Mouse (Mus musculus): ENCODE results near the gene Vsx2. TPM values are rescaled to one million over a fixed set of nuclear protein-coding genes. Genes with fewer than 3 reads are reported as not detected.
"Not testable (repeated sequence)": the region's sequence is repeated elsewhere in the genome, so short reads cannot be mapped to it uniquely, and the experiment has no call there.

Vsx2 gene
- not detected for total RNA-seq (2021)

DNA sequence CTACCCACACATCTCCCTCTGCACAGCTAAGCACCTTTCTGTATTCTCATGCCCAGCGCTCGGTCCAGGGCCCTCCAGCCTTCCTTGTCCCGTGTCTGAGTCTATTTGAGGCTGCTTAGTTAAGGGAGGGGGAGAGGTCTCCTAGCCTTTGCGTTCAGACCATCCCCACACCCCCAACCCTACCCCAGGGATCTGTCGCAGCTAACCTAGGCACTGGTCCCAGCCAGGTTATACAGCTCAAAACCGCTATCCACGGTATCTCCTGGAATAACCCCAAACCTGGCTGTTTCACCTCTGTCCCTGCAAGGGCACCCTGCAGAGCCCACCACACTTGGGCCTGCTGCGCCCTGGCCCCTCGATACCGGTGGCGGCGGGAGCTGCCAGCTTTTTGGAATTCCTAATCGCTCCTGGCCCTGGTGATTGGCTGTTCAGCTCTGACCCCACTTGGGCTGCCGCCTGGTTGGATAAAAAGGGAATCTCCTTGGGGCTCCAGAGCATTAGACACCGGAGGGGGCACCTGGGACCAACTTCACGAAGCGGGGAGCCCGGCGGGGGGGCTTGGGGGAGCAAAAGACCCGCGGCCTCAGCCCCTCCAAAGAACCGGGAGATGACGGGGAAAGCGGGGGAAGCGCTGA is at the start of gene Vsx2:
Vsx2 (plus strand) TSS at position 427 of the 635 bp plus-strand sequence.
- intact Hi-C loops (cut with DNase I), result no loop called here
- DNase-seq, result peak in 1 of 2 experiments; percentile 21

GRCm38 (mm10) chr12:84523728-84524127 is 45.8 kb upstream of the Vsx2 start:
- no peak for DNase-seq
- intact Hi-C loops (cut with DNase I), result no loop called here

DNA sequence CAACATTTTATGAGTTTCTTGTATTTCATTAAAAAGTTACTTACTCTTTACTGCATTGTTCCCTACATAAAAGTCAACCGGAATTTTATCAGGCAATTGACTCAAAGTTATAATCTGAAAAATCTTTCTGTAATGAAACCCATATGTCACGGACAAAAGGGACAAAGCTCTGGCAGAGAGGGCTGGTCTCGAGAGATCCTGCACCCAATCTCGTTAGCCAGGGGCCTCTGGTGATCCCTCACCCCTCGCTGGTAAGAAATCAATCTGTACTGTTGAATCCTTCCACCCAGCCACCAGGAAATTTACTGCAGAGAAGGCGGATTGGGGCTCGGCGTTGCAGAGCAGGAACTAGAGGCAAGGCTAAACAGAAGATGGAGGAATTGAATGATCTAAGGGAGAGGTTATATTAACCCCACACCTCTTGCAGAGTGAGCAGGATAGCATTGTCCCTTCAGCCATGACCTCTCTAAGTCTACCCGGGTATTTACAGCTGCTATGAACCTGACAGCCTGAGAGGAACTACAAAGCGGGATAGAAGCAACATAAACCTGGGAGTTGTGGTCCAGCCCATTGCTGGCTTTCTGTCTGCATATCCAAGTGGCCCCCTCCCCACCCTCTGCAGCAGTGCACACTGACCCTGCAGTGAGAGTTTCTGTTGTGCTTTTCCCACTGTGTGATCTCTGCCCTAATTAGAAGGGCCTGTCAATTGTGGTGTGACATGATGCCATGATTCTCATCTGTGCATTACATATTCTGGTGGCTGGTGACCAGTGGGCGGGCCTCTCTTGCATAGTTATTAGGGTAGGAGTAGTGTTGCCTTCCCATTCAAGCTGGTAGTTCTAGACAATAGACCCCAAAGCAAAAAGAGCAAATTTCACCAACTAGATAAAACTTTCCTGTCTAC is 45.2 kb upstream of the Vsx2 start:
- DNase-seq, result no peak
- intact Hi-C loops (cut with DNase I), result no loop called here

GRCm38 (mm10) chr12:84525422-84525821 is 44.1 kb upstream of the Vsx2 start:
- intact Hi-C loops (cut with DNase I), result no loop called here
- no peak for DNase-seq

- no peak for DNase-seq
- intact Hi-C loops (cut with DNase I), result no loop called here
Measured at GRCm38 (mm10) chr12:84530426-84530825, 39.1 kb upstream of the Vsx2 start.

GRCm38 (mm10) chr12:84531906-84532829 is 37.4 kb upstream of the Vsx2 start:
- DNase-seq, result no peak
- intact Hi-C loops (cut with DNase I), result no loop called here

DNA sequence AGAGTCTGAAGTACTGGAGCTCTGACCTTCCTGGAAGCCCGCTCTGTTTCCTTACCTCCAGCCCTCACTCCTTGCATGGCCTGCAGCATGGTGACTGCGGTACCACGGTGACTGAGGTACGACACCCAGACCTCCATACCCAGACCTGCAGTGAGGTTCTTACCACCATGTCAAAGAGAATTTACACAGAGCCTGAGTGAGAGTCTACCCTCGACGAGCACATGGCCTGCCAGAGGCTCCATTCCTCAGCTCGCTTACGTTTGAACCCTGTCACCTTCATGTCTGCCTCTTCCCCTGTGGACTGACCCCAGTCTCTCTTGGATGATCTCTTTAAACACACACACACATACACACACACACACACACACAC is 36.7 kb upstream of the Vsx2 start:
- DNase-seq, result no peak
- intact Hi-C loops (cut with DNase I), result no loop called here

- no peak for DNase-seq
- intact Hi-C loops (cut with DNase I), result no loop called here
Measured at GRCm38 (mm10) chr12:84533706-84534486, 35.7 kb upstream of the Vsx2 start.

DNA sequence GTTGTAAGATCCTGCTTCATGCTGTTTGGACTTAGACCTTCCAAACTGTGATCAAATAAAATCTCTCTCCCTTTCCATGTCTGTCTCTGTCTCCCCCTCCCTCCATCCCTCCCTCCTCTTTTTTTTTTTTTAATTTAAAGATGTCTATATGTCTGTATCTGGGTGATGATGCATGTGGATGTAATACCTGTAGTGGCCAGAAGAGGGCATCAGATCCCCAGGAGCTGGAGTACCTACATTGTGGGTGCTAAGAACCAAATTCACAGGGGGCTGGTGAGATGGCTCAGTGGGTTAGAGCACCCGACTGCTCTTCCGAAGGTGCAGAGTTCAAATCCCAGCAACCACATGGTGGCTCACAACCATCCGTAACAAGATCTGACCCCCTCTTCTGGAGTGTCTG is 30.0 kb upstream of the Vsx2 start:
- DNase-seq, result peak in 1 of 2 experiments; percentile 7
- intact Hi-C loops (cut with DNase I), result not testable (repeated sequence)

DNA sequence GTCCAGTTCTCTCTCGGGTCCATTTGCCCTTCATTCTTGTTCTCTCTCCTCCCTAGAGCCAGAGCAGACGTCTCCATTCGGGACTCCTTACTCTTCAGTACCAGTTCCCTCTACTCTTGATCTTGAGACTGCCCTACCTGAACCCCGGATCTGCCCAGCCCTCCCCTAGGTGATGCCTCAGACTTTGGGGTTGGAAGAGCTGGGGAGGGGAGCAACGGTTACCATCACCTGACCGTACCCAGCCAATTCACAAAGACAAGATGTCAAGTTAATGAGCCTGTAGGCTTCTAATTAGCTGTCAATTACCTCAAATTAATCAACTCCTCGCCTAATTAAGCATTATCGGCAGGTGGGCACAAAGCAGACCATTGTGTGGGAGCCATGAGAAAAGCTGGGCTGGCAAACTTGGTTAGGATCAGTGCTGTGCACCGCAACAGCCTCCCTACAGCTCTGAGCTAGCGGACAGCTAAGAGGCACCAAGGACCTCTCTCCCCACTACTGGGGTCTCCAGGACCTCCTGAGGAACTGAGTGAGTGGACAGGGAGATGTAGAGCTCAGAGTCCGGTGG is 28.1 kb upstream of the Vsx2 start:
- DNase-seq, result no peak
- intact Hi-C loops (cut with DNase I), result no loop called here

DNA sequence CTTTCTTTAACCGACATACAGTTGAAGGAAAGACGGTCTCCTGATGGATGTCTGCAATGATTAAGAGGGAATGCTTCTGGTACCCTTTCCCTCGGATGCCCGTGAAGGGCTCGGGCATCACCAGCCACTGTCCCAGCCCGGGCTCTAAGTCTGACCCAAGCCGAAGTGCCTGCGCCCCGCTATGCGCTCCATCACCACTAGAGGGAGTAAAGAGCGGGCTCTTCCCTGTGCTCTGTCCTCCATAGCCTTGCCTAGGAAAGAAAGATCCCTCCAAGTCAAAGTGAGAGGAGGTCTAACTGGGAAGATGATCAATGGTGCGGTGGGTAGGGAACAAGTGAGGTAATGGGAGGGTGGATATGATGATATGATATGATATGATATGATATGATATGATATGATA is 23.5 kb upstream of the Vsx2 start:
- intact Hi-C loops (cut with DNase I), result loop anchor here (2.0 kb wide), 1 partner anchor 43 kb away; no protein-coding TSS in a partner anchor
- DNase-seq, result peak; percentile 52 to 74

DNA sequence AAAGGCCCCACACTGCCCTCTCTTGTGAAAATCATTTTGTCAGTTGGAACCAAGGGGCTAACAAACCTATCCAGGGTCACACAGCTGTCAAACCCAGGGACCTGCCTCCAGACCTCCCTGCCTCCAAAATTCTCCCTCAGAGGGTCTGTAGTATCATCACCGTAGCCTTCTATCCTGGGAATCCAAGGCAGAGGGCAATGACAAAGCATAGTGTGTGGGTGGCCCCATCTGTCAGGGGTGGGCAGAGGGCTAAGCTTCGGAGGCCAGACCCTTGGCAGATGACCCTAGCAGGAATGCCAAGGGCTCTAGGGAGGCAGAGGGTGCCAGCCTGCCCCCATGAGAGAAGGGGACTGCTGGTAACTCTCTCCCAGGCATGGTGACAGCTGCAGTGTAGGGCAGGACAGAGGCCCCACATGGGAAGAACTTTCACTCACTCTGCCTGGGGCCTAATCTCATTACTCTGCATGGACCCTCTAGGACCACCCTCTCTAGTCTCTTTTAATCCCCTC is 22.9 kb upstream of the Vsx2 start:
- DNase-seq, result no peak
- intact Hi-C loops (cut with DNase I), result loop anchor here (2.0 kb wide), 1 partner anchor 42 kb away; no protein-coding TSS in a partner anchor

DNA sequence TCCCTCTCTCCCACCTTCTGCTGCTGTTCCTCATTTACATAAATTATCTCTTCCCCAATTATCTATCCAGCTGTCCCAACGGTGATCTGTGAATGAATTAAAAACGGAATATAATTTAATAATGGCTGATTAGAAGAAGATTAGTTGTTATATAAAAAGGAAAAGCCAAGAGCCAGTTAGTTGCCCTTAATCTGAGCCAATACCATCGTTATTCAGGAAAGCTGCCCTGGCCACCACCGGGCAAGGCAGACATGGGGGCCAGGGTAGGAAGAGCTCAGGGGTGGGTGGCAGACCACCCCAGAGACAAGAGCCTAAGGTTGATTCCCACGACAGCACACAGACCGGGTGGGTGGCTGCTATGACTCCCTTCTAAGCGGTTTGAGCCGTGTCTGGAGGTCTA is 21.3 kb upstream of the Vsx2 start:
- intact Hi-C loops (cut with DNase I), result no loop called here
- DNase-seq, result no peak

DNA sequence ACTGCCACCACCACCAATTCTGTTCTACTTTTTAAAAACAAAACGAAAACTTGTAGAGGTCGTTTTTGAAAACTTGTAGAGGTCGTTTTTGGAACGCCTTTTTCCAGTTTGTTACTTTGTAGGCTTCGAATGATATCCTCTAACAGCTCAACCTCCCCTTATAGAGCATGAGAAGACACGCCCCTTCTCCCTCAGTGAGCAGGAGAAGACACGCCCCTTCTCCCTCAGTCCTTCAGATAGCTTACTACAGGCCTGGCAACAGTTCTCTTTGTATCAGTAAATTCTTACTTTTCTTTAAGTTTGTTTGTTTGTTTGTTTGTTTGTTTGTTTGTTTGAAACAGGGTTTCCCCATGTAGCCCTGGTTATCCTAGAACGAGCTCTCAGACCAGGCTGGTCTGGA is 14.3 kb upstream of the Vsx2 start:
- DNase-seq, result no peak
- intact Hi-C loops (cut with DNase I), result no loop called here

GRCm38 (mm10) chr12:84562558-84562957 is 7.0 kb upstream of the Vsx2 start:
- DNase-seq, result no peak
- intact Hi-C loops (cut with DNase I), result no loop called here

DNA sequence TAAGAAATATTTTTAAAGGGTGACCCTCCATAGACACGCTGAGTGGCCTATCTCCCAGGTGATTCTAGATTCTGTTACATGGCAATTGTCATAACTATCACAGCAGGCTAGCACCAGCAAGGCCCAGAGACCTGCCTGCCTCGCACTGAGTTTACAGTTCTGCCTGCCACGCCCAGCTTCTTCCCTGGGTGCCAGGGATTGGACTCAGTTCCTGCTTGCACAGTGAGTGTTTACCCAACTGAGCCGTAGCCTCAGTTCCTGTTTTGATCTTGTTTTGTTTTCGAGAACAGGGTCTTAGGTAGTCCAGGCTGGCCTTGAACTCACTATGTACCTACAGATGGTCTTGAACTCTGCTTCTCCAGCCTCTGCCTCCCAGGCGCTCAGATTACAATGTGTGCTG is 2.0 kb upstream of the Vsx2 start:
- DNase-seq, result no peak
- intact Hi-C loops (cut with DNase I), result no loop called here

DNA sequence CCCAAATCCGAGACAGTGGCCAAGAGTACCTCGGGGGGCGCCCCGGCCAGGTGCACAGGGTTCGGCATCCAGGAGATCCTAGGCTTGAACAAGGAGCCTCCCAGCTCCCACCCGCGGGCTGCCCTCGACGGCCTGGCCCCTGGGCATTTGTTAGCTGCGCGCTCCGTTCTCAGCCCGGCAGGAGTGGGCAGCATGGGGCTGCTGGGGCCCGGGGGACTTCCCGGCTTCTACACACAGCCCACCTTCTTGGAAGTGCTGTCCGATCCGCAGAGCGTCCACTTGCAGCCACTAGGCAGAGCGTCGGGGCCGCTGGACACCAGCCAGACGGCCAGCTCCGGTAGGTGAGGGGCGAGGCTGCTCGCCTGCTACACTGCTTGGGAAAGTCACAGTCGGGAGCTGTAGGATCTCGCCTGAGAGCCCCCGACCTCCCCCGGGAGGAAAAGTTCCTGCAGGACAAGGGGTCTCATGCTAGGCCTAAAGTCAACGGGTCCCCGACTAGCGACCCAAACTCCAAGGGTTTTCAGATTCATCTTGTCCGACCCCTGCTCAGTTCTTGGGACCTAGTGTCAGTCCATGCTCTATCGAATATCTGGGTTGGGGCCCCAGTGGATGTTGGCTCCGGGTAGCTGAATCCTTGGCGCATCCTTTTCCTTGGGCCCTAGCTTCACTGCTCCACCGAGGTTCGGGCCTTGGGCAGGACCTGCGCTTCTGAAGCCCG is 573 bp downstream of the Vsx2 start:
- peak in 1 of 2 experiments; percentile 12 for DNase-seq
- intact Hi-C loops (cut with DNase I), result no loop called here

DNA sequence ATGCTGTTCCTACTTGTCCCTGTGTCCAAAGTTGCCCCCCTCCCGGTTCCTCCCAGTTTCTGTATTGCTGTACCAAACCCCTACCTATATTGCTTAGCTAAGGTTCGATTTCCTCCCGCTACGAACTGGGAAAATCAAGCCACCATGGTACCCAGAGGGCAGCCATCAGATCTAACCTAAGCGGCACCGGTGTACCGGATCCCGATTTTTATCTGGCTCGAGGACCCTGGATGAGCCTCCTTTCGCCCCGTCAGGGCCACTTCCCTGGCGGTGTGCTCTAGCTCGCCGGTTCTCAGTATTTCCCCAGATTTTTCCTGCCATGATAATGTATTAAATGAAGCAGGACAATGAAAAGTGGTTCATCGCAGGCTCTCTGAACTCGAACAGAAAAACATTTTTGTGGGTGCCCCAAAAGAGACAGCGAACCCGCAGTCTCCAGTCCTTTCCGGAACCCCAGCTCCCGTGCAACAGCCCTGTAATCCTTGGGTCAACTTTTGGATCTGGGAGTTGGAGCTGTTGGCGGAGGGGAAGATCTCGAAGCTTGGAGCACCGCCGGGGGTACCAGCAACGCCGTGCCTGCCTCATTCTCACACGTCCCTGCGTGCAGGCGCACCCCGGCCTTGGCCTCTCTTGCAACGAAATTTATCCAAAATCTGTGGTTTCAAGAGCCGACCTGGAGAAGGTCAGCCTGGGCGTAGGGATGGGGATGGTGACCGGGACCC is 1.3 kb downstream of the Vsx2 start:
- intact Hi-C loops (cut with DNase I), result no loop called here
- DNase-seq, result peak; percentile 10 to 11
